In the genomic region with DNA sequence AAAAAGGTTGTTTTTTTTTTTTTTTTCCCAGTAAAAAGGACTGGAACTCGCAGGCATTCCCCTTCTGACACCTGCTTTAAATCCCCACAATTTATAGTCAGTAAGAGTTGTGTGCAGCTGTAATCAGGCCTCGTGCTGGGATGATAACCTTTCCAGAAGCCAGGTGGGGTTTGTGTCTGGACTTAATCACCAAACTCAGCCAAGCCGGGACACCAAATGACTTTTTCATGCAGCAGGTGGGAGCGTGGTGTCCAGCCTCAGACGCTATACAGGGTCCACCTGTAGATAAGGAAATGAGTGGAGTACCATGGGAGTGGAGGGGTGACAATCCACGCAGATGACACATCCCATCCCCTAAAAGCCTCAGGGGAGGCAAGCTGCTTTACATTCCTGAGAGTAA, we compare ENCODE assay signal across 29 mouse cellular contexts.
DNase-seq lines count a peak whose midpoint lies in the region; ATAC-seq and TF ChIP-seq lines count a peak whose summit lies in the region.
"Had no signal": no experiment of that assay in that cellular context is flagged by ENCODE, and none has a peak within 500 bp of the region (broad histone marks: within the 10 kb centered on the region; RNA-seq: fewer than 3 reads in every experiment).

No protein-coding gene starts in this region.

- WGBS in kidney, embryonic 15.5 days, result 39% methylated on average over 6 of the region's 6 CpGs
- 41% methylated on average over 6 of the region's 6 CpGs for WGBS in kidney, embryonic 14.5 days
- 5% methylated on average over 6 of the region's 6 CpGs for WGBS in limb, embryonic 14.5 days
- WGBS in midbrain, embryonic 15.5 days, result 87% methylated on average over 6 of the region's 6 CpGs

- no peaks in the 10 kb centered on the region for H3K27me3 ChIP-seq in kidney, embryonic 15.5 days
- no peaks in the 10 kb centered on the region for H3K27me3 ChIP-seq in kidney, embryonic 14.5 days (ENCODE audit: control insufficient read depth, insufficient read depth, low read length)
- H3K27me3 ChIP-seq in limb, embryonic 14.5 days (ENCODE audit: control insufficient read depth, insufficient read depth, low read length), result no peaks in the 10 kb centered on the region
- no peaks in the 10 kb centered on the region for H3K27me3 ChIP-seq in midbrain, embryonic 15.5 days (replicated peaks)
- H3K27me3 ChIP-seq: forebrain, embryonic 15.5 days; liver, embryonic 12.5 days; megakaryocyte, embryonic 14.5 days; midbrain, embryonic 13.5 days had no signal

- no peak overlapping the region for H3K4me2 ChIP-seq in kidney, embryonic 15.5 days
- H3K4me2 ChIP-seq in kidney, embryonic 14.5 days (replicated peaks; ENCODE audit: low read depth, low read length), result no peak overlapping the region
- no peak overlapping the region for H3K4me2 ChIP-seq in limb, embryonic 14.5 days (replicated peaks; ENCODE audit: low read depth, low read length, severe bottlenecking)
- no peak overlapping the region for H3K4me2 ChIP-seq in midbrain, embryonic 15.5 days
- H3K4me2 ChIP-seq: forebrain, embryonic 15.5 days; liver, embryonic 12.5 days; midbrain, embryonic 13.5 days had no signal

- H3K27ac ChIP-seq in kidney, embryonic 15.5 days, result 0 out of 2 replicates have a peak overlapping the region, but pooled peaks have one; percentile 35
- no peak overlapping the region for H3K27ac ChIP-seq in kidney, embryonic 14.5 days (ENCODE audit: low read depth, low read length)
- H3K27ac ChIP-seq in limb, embryonic 14.5 days (replicated peaks; ENCODE audit: low read depth, low read length), result no peak overlapping the region
- no peak overlapping the region for H3K27ac ChIP-seq in midbrain, embryonic 15.5 days
- H3K27ac ChIP-seq: forebrain, embryonic 15.5 days; hindbrain, embryonic 10.5 days; liver, embryonic 12.5 days; midbrain, embryonic 13.5 days had no signal

- no peaks in the 10 kb centered on the region for H3K9me3 ChIP-seq in kidney, embryonic 15.5 days (replicated peaks)
- no peaks in the 10 kb centered on the region for H3K9me3 ChIP-seq in kidney, embryonic 14.5 days (ENCODE audit: control insufficient read depth, low read length)
- no peaks in the 10 kb centered on the region for H3K9me3 ChIP-seq in limb, embryonic 14.5 days (ENCODE audit: control insufficient read depth, low read length)
- H3K9me3 ChIP-seq in midbrain, embryonic 15.5 days, result no peaks in the 10 kb centered on the region
- H3K9me3 ChIP-seq: forebrain, embryonic 15.5 days; G1E; hindbrain, embryonic 10.5 days; liver, embryonic 12.5 days; megakaryocyte, embryonic 14.5 days; midbrain, embryonic 13.5 days had no signal

- H3K4me1 ChIP-seq in kidney, embryonic 15.5 days, result peaks cover 5% of the 10 kb centered on the region; the same call in 1 of the 2 replicates
- H3K4me1 ChIP-seq in kidney, embryonic 14.5 days (ENCODE audit: control insufficient read depth, insufficient read depth, low read length), result no peaks in the 10 kb centered on the region
- H3K4me1 ChIP-seq in limb, embryonic 14.5 days (ENCODE audit: control insufficient read depth, insufficient read depth, low read length), result peaks cover 14% of the 10 kb centered on the region
- no peaks in the 10 kb centered on the region for H3K4me1 ChIP-seq in midbrain, embryonic 15.5 days
- H3K4me1 ChIP-seq: forebrain, embryonic 15.5 days; hindbrain, embryonic 10.5 days; liver, embryonic 12.5 days; midbrain, embryonic 13.5 days had no signal

- no peak for TF ChIP-seq POLR2A in limb, embryonic 14.5 days (IDR thresholded peaks at IDR 0.05; ENCODE audit: borderline replicate concordance, extremely low read depth, insufficient read depth, insufficient read length)

- DNase-seq in embryo, embryonic 11 days, result peak; percentile 30
- no peak for DNase-seq in embryo, embryonic 9.5 days (ENCODE audit: extremely low spot score)
- peak; percentile 58 for DNase-seq in hindlimb bud, embryonic 11.5 days (ENCODE audit: extremely low spot score, low read depth, low spot score)
- peak; percentile 25 for DNase-seq in limb, embryonic 14.5 days (ENCODE audit: low spot score)
- DNase-seq in cerebellum, adult 8-10 months, result no peak
- DNase-seq: adrenal gland, postnatal 10 days; cerebellum, adult 11 months; cerebellum, postnatal 10 days; heart, postnatal 14 days; kidney, postnatal 10 days; layer of hippocampus, postnatal 36 days; left cerebral cortex, postnatal 4 days; liver, postnatal 0 days; lung, postnatal 4 days; right cerebral cortex, adult 18-20 months; spleen, adult 18-20 months; thymus, postnatal 14 days had no signal

- no peak overlapping the region for H3K9ac ChIP-seq in kidney, embryonic 15.5 days
- no peak overlapping the region for H3K9ac ChIP-seq in kidney, embryonic 14.5 days (ENCODE audit: low read depth, low read length)
- H3K9ac ChIP-seq in limb, embryonic 14.5 days (ENCODE audit: low read depth, low read length, severe bottlenecking), result no peak overlapping the region
- H3K9ac ChIP-seq in midbrain, embryonic 15.5 days, result no peak overlapping the region
- H3K9ac ChIP-seq: forebrain, embryonic 15.5 days; liver, embryonic 12.5 days; liver, postnatal 0 days; midbrain, embryonic 13.5 days had no signal

- H3K4me3 ChIP-seq in kidney, embryonic 15.5 days (replicated peaks), result no peak overlapping the region
- no peak overlapping the region for H3K4me3 ChIP-seq in kidney, embryonic 14.5 days (ENCODE audit: low read length)
- no peak overlapping the region for H3K4me3 ChIP-seq in limb, embryonic 14.5 days (replicated peaks; ENCODE audit: low read length)
- H3K4me3 ChIP-seq in midbrain, embryonic 15.5 days, result no peak overlapping the region
- H3K4me3 ChIP-seq: forebrain, embryonic 15.5 days; hindbrain, embryonic 10.5 days; liver, embryonic 12.5 days; megakaryocyte, embryonic 14.5 days; midbrain, embryonic 13.5 days had no signal

- no peaks in the 10 kb centered on the region for H3K36me3 ChIP-seq in kidney, embryonic 15.5 days
- no peaks in the 10 kb centered on the region for H3K36me3 ChIP-seq in kidney, embryonic 14.5 days (ENCODE audit: control insufficient read depth, insufficient read depth, low read length)
- H3K36me3 ChIP-seq in limb, embryonic 14.5 days (ENCODE audit: control insufficient read depth, insufficient read depth, low read length), result no peaks in the 10 kb centered on the region
- no peaks in the 10 kb centered on the region for H3K36me3 ChIP-seq in midbrain, embryonic 15.5 days (replicated peaks)
- H3K36me3 ChIP-seq: forebrain, embryonic 15.5 days; G1E; hindbrain, embryonic 10.5 days; liver, embryonic 12.5 days; midbrain, embryonic 13.5 days had no signal

- no peak for ATAC-seq in kidney, embryonic 15.5 days (replicated peaks; ENCODE audit: low FRiP score)
- ATAC-seq in kidney, embryonic 14.5 days (ENCODE audit: low FRiP score, low TSS enrichment), result no peak; the same call in 1 of the 2 replicates
- peak; percentile 30; the same call in 1 of the 2 replicates for ATAC-seq in limb, embryonic 14.5 days (ENCODE audit: low FRiP score, low read depth)
- ATAC-seq in midbrain, embryonic 15.5 days (replicated peaks), result no peak
- ATAC-seq: forebrain, embryonic 15.5 days; hindbrain, embryonic 16.5 days; intestine, postnatal 0 days; liver, embryonic 12.5 days; liver, postnatal 0 days; lung, postnatal 0 days; midbrain, embryonic 13.5 days had no signal

Comparison
In these comparisons a context has a peak if more than half of its experiments do, and no peak if none do; other contexts are left out.
1. DNase-seq: peak in embryo, embryonic 11 days (single experiment), hindlimb bud, embryonic 11.5 days (single experiment) and limb, embryonic 14.5 days (single experiment); none in embryo, embryonic 9.5 days (single experiment) and cerebellum, adult 8-10 months (single experiment).